Mouse (Mus musculus): ENCODE measurements around the gene Tiam1. TPM values are rescaled to one million over a fixed set of nuclear protein-coding genes. Genes with fewer than 3 reads are reported as not detected.

The Tiam1 gene
- polyA plus RNA-seq, 1 experiment: 10.1 TPM

DNA sequence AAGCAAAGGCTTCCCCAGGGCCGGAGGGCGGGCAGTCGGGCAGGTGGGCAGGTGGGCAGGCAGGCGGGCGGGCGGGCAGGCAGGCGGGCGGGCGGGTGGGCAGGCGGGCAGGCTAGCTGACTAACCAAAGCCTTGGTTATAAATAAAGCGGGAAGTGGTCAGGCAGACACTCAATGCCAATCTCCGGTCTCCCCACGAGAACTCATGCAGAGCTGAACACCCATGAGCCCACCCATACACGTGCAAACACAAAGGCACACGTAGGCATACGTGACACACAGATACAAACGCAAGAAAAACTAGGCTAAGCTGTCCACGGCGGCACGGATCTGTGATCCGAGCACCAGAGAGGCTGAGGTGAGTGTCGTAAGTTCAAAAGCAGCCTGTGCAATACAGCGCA is 6.4 kb downstream of the Tiam1 start:
- H3K4me1 ChIP-seq: peaks cover 33% of the 10 kb centered on the region
- TF ChIP-seq GATA1 (IDR thresholded peaks at IDR 0.05; ENCODE audit: borderline replicate concordance, low read length) (no peak), FLI1 (IDR thresholded peaks at IDR 0.05; ENCODE audit: low read length) (no peak)
- H3K4me3 ChIP-seq (replicated peaks): no peak overlapping the region
- H3K36me3 ChIP-seq (replicated peaks; ENCODE audit: low read length): peaks cover 20% of the 10 kb centered on the region
- peaks cover 2% of the 10 kb centered on the region for H3K27me3 ChIP-seq (replicated peaks)
- H3K9me3 ChIP-seq: 0 out of 2 replicates have a peak, but pooled peaks cover 5% of the 10 kb centered on the region

DNA sequence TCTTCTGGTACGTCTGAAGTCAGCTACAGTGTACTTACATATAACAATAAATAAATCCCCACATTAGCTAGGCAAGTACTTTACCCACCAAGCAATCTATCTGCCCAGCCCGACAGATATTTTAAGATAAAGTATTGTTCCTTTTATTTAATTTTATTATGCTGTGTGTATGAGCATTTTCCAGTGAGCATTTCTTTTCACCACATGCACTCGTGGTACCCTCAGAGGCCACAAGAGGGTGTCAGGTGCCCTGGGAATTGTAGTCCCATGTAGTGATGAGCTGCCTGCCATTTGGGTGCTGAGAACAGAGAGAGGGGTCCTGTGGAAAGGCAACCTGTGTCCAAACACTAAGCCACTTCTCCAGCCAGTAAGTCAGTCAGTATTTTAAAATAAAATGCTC is 8.0 kb downstream of the Tiam1 start:
- no peak overlapping the region for H3K4me3 ChIP-seq (replicated peaks)
- no peaks in the 10 kb centered on the region for H3K27me3 ChIP-seq (replicated peaks)
- peaks cover 25% of the 10 kb centered on the region for H3K4me1 ChIP-seq
- TF ChIP-seq GATA1 (IDR thresholded peaks at IDR 0.05; ENCODE audit: borderline replicate concordance, low read length): no peak
- TF ChIP-seq FLI1 (IDR thresholded peaks at IDR 0.05; ENCODE audit: low read length): no peak
- 0 out of 2 replicates have a peak, but pooled peaks cover 5% of the 10 kb centered on the region for H3K9me3 ChIP-seq
- H3K36me3 ChIP-seq (replicated peaks; ENCODE audit: low read length): peaks cover 20% of the 10 kb centered on the region

DNA sequence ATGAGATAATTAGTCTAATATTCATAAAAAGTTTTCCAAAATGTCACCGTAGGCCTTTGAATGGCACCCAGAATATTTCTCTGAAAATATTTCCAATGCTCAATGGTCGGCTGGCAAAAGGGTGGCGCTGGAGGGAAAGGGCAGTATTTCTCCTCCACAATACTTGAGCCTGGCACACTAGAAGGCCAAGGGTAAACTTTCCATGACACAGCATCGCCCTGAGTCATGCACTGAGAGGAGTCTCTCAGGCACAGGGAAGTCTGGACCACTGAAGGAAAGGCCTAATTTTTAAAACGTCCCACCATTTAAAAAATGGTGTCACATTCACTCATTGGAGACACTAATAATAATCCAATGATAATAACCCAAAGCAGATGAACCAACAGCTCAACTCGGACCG is 9.2 kb downstream of the Tiam1 start:
- H3K27me3 ChIP-seq (replicated peaks): no peaks in the 10 kb centered on the region
- H3K4me1 ChIP-seq: peaks cover 27% of the 10 kb centered on the region
- 0 out of 2 replicates have a peak, but pooled peaks cover 5% of the 10 kb centered on the region for H3K9me3 ChIP-seq
- no peak overlapping the region for H3K4me3 ChIP-seq (replicated peaks)
- no peak for TF ChIP-seq FLI1 (IDR thresholded peaks at IDR 0.05; ENCODE audit: low read length)
- peaks cover 20% of the 10 kb centered on the region for H3K36me3 ChIP-seq (replicated peaks; ENCODE audit: low read length)

DNA sequence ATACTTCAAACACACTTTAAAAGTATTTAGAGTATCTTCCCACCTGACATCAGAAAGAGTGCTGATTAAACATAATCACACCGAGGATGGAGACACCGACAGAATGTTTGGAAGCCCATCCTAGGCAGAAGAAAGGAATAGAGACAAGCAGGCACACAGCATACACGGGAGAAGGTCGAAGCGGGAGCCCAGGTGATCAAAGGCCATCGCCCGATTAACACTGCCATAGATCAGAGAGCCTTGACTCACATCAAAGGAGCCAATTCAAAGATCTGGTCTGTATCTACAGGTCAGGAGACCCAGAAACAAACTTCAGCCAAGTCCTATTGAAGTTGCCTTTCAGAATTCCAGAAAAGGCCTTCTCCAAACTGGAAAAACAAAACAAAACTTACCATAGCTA is 10.8 kb downstream of the Tiam1 start:
- TF ChIP-seq FLI1 (IDR thresholded peaks at IDR 0.05; ENCODE audit: low read length): no peak
- no peak for TF ChIP-seq GATA1 (IDR thresholded peaks at IDR 0.05; ENCODE audit: borderline replicate concordance, low read length)
- peaks cover 16% of the 10 kb centered on the region for H3K36me3 ChIP-seq (replicated peaks; ENCODE audit: low read length)
- peaks cover 25% of the 10 kb centered on the region for H3K4me1 ChIP-seq
- H3K9me3 ChIP-seq: 0 out of 2 replicates have a peak, but pooled peaks cover 5% of the 10 kb centered on the region
- H3K4me3 ChIP-seq (replicated peaks): no peak overlapping the region
- H3K27me3 ChIP-seq (replicated peaks): no peaks in the 10 kb centered on the region

DNA sequence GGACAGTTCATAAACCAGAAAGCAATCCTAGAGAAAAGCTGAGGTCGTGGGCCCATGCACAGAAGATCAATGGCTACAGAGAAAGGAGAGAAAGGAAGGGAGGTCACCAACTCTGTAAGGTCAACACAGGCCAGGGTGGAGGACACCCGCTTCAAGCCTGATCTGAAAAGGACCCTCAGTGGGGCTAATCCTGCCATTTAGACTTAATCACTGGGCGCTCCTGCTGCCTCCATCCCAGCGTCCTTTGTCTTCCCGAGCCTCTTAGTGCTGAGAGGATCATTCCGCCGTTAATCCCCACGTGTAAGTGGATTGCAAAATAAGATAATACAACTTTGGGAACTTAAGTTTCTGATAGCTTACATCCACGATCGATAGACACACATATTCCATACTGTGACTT is 11.2 kb downstream of the Tiam1 start:
- H3K9me3 ChIP-seq: 0 out of 2 replicates have a peak, but pooled peaks cover 1% of the 10 kb centered on the region
- H3K36me3 ChIP-seq (replicated peaks; ENCODE audit: low read length): peaks cover 11% of the 10 kb centered on the region
- no peak overlapping the region for H3K4me3 ChIP-seq (replicated peaks)
- TF ChIP-seq GATA1 (IDR thresholded peaks at IDR 0.05; ENCODE audit: borderline replicate concordance, low read length) (no peak), FLI1 (IDR thresholded peaks at IDR 0.05; ENCODE audit: low read length) (no peak)
- no peaks in the 10 kb centered on the region for H3K27me3 ChIP-seq (replicated peaks)
- peaks cover 26% of the 10 kb centered on the region for H3K4me1 ChIP-seq

DNA sequence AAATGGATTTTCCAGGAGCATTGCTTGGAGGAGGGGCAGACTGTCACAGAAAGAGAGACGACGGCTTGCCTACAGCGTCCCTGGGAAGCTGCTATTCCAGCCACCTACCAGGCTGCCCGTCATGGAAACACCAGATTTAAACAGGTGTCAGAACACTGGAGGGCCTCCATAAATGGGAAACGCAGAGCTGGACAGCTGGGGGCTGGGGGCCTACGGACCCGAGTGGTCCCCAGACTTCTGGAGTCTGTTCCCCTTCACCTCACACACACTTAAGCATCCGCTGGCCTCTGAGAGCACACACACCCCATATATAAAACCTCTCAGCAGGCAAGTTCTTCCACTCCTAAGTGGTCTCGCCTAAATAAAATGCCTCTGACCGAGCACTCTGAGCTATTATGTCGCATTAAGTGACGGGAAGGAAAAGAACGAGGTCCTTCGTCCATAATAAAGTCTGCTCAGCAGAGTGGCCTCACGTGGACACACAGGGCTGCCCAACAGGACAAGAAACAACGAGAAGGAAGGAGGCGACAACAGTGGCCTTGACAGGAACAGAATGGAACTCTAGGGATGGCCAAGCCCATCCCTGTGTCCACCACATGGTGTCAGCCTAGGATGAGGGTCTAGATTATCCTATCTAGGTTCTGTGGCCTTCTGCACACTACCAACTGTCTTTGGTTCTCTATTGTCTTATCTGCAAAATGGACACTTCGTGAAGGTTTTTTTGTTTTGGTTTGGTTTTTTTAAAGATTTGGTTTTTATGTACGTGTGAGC is 14.6 kb downstream of the Tiam1 start:
- H3K4me1 ChIP-seq: peaks cover 51% of the 10 kb centered on the region
- no peak overlapping the region for H3K4me3 ChIP-seq (replicated peaks)
- TF ChIP-seq GATA1 (IDR thresholded peaks at IDR 0.05; ENCODE audit: borderline replicate concordance, low read length) (no peak), FLI1 (IDR thresholded peaks at IDR 0.05; ENCODE audit: low read length) (no peak)
- no peaks in the 10 kb centered on the region for H3K36me3 ChIP-seq (replicated peaks; ENCODE audit: low read length)
- no peaks in the 10 kb centered on the region for H3K27me3 ChIP-seq (replicated peaks)
- H3K9me3 ChIP-seq: no peaks in the 10 kb centered on the region

DNA sequence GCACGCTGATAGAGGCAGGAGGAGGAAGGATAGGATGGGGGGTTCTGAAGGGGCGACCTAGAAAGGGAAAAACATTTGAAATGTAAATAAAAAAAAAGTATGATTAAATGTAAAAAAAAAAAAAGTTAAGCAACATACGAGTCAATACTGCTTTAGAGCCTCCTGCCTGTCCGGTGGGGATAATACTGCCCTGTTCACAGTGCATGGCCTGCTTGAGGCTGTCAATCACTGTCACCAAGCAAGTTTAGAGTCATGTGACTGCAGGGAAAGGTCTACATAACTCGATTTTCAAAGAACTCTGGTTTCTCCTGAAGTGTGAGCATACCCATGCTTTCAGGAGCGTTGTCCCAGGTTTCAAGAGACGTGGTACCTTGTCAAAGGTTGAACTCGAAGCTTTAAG is 15.2 kb downstream of the Tiam1 start:
- no peak for TF ChIP-seq GATA1 (IDR thresholded peaks at IDR 0.05; ENCODE audit: borderline replicate concordance, low read length)
- no peak for TF ChIP-seq FLI1 (IDR thresholded peaks at IDR 0.05; ENCODE audit: low read length)
- Histone ChIP-seq H3K4me1 (peaks cover 51% of the 10 kb centered on the region), H3K36me3 (replicated peaks; ENCODE audit: low read length) (no peaks in the 10 kb centered on the region), H3K4me3 (replicated peaks) (no peak overlapping the region), H3K27me3 (replicated peaks) (no peaks in the 10 kb centered on the region), H3K9me3 (no peaks in the 10 kb centered on the region)

DNA sequence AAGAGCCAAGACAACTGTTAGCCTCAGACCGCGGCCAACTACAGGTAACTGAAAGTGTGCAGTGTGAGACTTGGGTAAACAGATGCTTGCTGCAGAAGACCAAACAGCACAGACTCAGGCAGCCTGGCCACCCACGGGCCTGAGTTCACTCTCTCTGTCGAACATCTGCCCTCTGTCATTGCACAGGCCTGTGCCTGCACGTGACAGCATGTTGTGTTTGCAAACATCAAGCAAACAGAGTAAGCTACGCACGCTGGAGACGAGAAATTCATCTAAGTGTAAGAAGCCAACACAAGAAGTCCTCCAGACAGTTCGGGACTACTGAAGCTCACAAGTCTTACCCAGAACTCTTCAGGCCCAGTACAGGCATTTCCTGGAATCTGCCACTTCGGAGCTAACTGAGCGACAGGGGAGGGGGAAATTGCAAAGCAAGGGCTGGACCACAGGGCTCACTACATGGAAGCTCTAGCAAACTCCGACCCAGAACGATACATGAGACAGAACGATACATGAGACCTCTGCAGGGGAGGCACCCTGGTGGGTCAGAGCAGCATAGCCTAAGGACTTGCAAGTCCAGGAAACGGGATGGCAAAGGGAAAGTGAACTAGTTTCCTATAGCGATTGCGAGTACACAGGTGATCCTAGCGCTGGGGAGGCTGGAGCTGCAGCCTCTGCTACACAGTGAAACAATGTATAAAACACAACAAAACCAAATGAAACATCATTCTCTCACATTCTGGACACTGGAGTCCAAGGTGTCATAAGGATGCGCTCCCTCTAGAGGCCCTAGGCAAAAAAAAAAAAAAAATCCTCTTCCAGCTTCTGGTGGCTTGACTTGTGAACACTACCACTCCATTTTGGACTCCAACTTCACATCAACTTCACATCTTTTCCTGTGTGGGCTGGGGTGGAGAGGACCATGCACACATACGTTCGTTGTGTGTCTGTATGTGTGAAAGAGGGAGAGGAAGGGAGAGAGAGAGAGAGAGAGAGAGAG is 18.0 kb downstream of the Tiam1 start:
- H3K4me3 ChIP-seq (replicated peaks): peak overlapping the region; percentile 28
- H3K27me3 ChIP-seq (replicated peaks): peaks cover 2% of the 10 kb centered on the region
- TF ChIP-seq FLI1 (IDR thresholded peaks at IDR 0.05; ENCODE audit: low read length) (no peak), GATA1 (IDR thresholded peaks at IDR 0.05; ENCODE audit: borderline replicate concordance, low read length) (no peak)
- H3K9me3 ChIP-seq: peaks cover 8% of the 10 kb centered on the region
- H3K36me3 ChIP-seq (replicated peaks; ENCODE audit: low read length): peaks cover 12% of the 10 kb centered on the region
- peaks cover 71% of the 10 kb centered on the region for H3K4me1 ChIP-seq

DNA sequence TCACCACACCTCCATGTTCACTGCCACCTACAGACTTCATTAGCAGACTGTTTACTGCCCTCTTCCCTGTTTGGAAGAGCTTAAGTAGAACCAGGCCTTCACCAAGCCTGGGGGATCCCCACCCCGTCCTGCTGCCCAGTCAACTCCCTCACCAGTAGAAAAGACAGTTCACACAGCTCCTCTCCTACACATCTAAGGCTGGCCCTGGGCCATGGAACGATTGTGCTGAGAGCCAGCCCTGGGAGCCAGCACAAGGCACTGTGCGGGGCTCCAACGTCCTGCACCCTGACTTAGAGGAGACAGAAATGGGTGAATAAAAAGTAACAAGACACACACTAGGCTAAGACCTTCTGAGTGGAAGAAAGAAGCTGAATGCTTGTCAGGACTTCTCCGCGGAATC is 20.5 kb downstream of the Tiam1 start:
- H3K36me3 ChIP-seq (replicated peaks; ENCODE audit: low read length): peaks cover 24% of the 10 kb centered on the region
- peaks cover 55% of the 10 kb centered on the region for H3K4me1 ChIP-seq
- H3K27me3 ChIP-seq (replicated peaks): peaks cover 2% of the 10 kb centered on the region
- H3K4me3 ChIP-seq (replicated peaks): no peak overlapping the region
- H3K9me3 ChIP-seq: peaks cover 21% of the 10 kb centered on the region
- no peak for TF ChIP-seq GATA1 (IDR thresholded peaks at IDR 0.05; ENCODE audit: borderline replicate concordance, low read length)
- no peak for TF ChIP-seq FLI1 (IDR thresholded peaks at IDR 0.05; ENCODE audit: low read length)

All from megakaryocyte, embryonic 14.5 days (primary cell).